Mouse (Mus musculus) midbrain, embryonic 13.5 days (tissue): ENCODE results near the gene Marf1. TPM values are rescaled to one million over a fixed set of nuclear protein-coding genes. Genes with fewer than 3 reads are reported as not detected.

Experiments
- microRNA counts: library from miRNA; unstranded; fragments of <30 nt; microRNA quantifications from one replicate; lab custom pipeline; 2016
- microRNA-seq: library from miRNA; unstranded; fragments of <30 nt; microRNA quantifications from one replicate; pipeline ENCODE4, GENCODE M21; 2016
- polyA plus RNA-seq: library from polyadenylated mRNA; unstranded; fragments of >200 nt; fragmentation: Nextera tagmentation; extraction: Ambion mirVana; gene quantifications from 2 replicates; pipeline ENCODE4 v1.2.1, GENCODE M21; 2015

Marf1 gene
- polyA plus RNA-seq, 1 experiment from 2014 or later = 18.3 TPM

MicroRNA genes within 50 kb of the gene (microRNA counts, 519-probe panel; counts per million panel counts)
- 3,904 counts per million, percentile 73 among the panel's probes with 10 or more counts for microRNA mmu-miR-484 (lab: Ali Mortazavi, UCI)

Small RNA genes lying within 50 kb of the gene (microRNA-seq; reads per million reads assigned to microRNA genes)
- gene Gm27671 (not detected), gene Mir484 (3,381 reads per million, percentile 88 among the genes with 10 or more reads in this experiment)

Other genes with a start within 250 kb of the Marf1 start
- 111 and 122 TPM in 2 replicates for gene 2900011O08Rik, start 176.7 kb downstream of the Marf1 start, polyA plus RNA-seq
- 1.9 and 2.0 TPM in 2 replicates for gene Ifitm7, start 176.5 kb downstream of the Marf1 start, polyA plus RNA-seq
- 62.8 and 63.2 TPM in 2 replicates for gene Nde1, start 76 bp downstream of the Marf1 start, polyA plus RNA-seq
- 0.39 and 0.53 TPM in 2 replicates for gene Myh11, start 128.0 kb upstream of the Marf1 start, polyA plus RNA-seq
- 198 and 214 TPM in 2 replicates for gene Fopnl, start 154.1 kb upstream of the Marf1 start, polyA plus RNA-seq
- gene Abcc1, start 198.2 kb upstream of the Marf1 start, polyA plus RNA-seq = 6.9 and 7.1 TPM in 2 replicates